Mouse (Mus musculus) adrenal gland (tissue): ENCODE data around the gene Kif14.

Experiments used
- intact Hi-C: fragments of 180-260 bp; cut with DNase I; formaldehyde crosslinking; loops from one replicate; pipeline ENCODE4 v1.15.1; 2025
- long read RNA-seq, 2 experiments: library from polyadenylated mRNA; unstranded; transcript quantifications; one replicate each; pipeline ENCODE4 v2.0.0; 2020; ENCODE audit warnings: borderline replicate concordance in 1 of 2; ENCODE audit not compliant: insufficient replicate concordance in 1 of 2

Gene Kif14
- long read RNA-seq, experiment 1, result 0 reads
- long read RNA-seq, experiment 2, result 0 reads

- intact Hi-C loops, result no loop called here
Observed at GRCm38 (mm10) chr1:136466143-136466811, at the start of gene Kif14. Kif14 (plus strand) TSS chr1:136466343.

- intact Hi-C loops, result no loop called here
Observed at GRCm38 (mm10) chr1:136418393-136418792, 47.8 kb upstream of the Kif14 start.

GRCm38 (mm10) chr1:136427166-136427969, 38.8 kb upstream of the Kif14 start:
- intact Hi-C loops, result no loop called here

GRCm38 (mm10) chr1:136428981-136429380, 37.2 kb upstream of the Kif14 start:
- intact Hi-C loops, result no loop called here

- intact Hi-C loops, result no loop called here
Observed at GRCm38 (mm10) chr1:136430126-136430818, 35.9 kb upstream of the Kif14 start.

GRCm38 (mm10) chr1:136440741-136441140, 25.4 kb upstream of the Kif14 start:
- intact Hi-C loops, result no loop called here

- intact Hi-C loops, result no loop called here
Observed at GRCm38 (mm10) chr1:136442809-136443208, 23.3 kb upstream of the Kif14 start.

GRCm38 (mm10) chr1:136444555-136445255, 21.4 kb upstream of the Kif14 start:
- intact Hi-C loops, result no loop called here

- intact Hi-C loops, result no loop called here
Observed at GRCm38 (mm10) chr1:136446933-136447332, 19.2 kb upstream of the Kif14 start.

GRCm38 (mm10) chr1:136447338-136447737, 18.8 kb upstream of the Kif14 start:
- intact Hi-C loops, result no loop called here

GRCm38 (mm10) chr1:136449541-136449940, 16.6 kb upstream of the Kif14 start:
- intact Hi-C loops, result no loop called here

GRCm38 (mm10) chr1:136450206-136450605, 15.9 kb upstream of the Kif14 start:
- intact Hi-C loops, result no loop called here

- intact Hi-C loops, result no loop called here
Observed at GRCm38 (mm10) chr1:136452421-136452820, 13.7 kb upstream of the Kif14 start.

GRCm38 (mm10) chr1:136455756-136456585, 10.2 kb upstream of the Kif14 start:
- intact Hi-C loops, result loop anchor here (5.0 kb wide), 2 partner anchors 169 to 284 kb away; no protein-coding TSS in a partner anchor

- intact Hi-C loops, result loop anchor here (5.0 kb wide), 2 partner anchors 169 to 284 kb away; no protein-coding TSS in a partner anchor
Observed at GRCm38 (mm10) chr1:136456741-136457140, 9.4 kb upstream of the Kif14 start.

GRCm38 (mm10) chr1:136457403-136457802, 8.7 kb upstream of the Kif14 start:
- intact Hi-C loops, result loop anchor here (5.0 kb wide), 2 partner anchors 170 to 285 kb away; no protein-coding TSS in a partner anchor

- intact Hi-C loops, result loop anchor here (2.0 to 5.0 kb wide), 3 partner anchors 152 to 286 kb away; no protein-coding TSS in a partner anchor
Observed at GRCm38 (mm10) chr1:136458691-136459245, 7.4 kb upstream of the Kif14 start.

GRCm38 (mm10) chr1:136462443-136462842, 3.7 kb upstream of the Kif14 start:
- intact Hi-C loops, result no loop called here

GRCm38 (mm10) chr1:136465168-136465567, 975 bp upstream of the Kif14 start:
- intact Hi-C loops, result no loop called here

GRCm38 (mm10) chr1:136469408-136469807, 3.3 kb downstream of the Kif14 start:
- intact Hi-C loops, result no loop called here
